Comparison of ENCODE assay signal across 21 mouse cellular contexts in the genomic region with DNA sequence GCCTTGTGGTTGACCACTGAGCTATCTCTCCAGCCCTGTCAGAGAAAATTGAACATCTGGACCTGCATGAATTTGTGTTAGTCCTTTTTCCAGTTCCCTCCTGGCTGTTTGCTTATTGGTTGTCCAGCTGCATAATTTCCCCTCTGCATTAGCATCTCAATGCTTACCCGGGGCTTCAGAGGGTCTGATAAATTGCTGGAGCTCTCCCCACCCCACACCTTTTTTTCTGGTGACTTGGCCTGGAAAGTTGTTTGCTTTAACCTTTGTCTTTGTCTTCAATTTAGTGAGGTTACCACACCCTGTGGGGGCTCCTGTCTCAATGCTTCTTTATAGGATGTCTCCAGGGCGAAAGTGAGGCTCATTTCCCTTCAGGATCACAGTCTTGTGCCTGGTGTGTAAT. TPM values are rescaled to one million over a fixed set of nuclear protein-coding genes. Genes with fewer than 3 reads are reported as not detected.
DNase-seq lines count a peak whose midpoint lies in the region; ATAC-seq and TF ChIP-seq lines count a peak whose summit lies in the region.
"Had no signal": no experiment of that assay in that cellular context is flagged by ENCODE, and none has a peak within 500 bp of the region (broad histone marks: within the 10 kb centered on the region; RNA-seq: fewer than 3 reads in every experiment).

No protein-coding gene starts in this region.

- no peak overlapping the region for H3K4me2 ChIP-seq in limb, embryonic 15.5 days
- no peak overlapping the region for H3K4me2 ChIP-seq in liver, embryonic 16.5 days (ENCODE audit: low read depth, low read length)
- H3K4me2 ChIP-seq: embryonic facial prominence, embryonic 15.5 days; forebrain, embryonic 13.5 days; intestine, embryonic 15.5 days; kidney, embryonic 15.5 days; limb, embryonic 13.5 days had no signal

- peaks cover 18% of the 10 kb centered on the region for H3K4me1 ChIP-seq in limb, embryonic 15.5 days
- H3K4me1 ChIP-seq in limb, embryonic 10.5 days: peaks cover 11% of the 10 kb centered on the region
- H3K4me1 ChIP-seq in ES-Bruce4 (ENCODE audit: control insufficient read depth, insufficient read depth, low read length) (peaks cover 5% of the 10 kb centered on the region), ES-E14 (ENCODE audit: control insufficient read depth in 2 of 2, insufficient read depth in 2 of 2, low read length in 2 of 2, poor library complexity in 1 of 2) (peaks cover 16 to 21% of the 10 kb centered on the region in 2 experiments)
- H3K4me1 ChIP-seq in liver, embryonic 16.5 days (ENCODE audit: control insufficient read depth, low read depth, low read length): peaks cover 47% of the 10 kb centered on the region

- 0 out of 2 replicates have a peak, but pooled peaks have one; percentile 53 for TF ChIP-seq EP300 in ES-Bruce4 (IDR thresholded peaks at IDR 0.05; ENCODE audit: insufficient read depth, low read depth, low read length)

- H3K9me3 ChIP-seq in limb, embryonic 15.5 days: no peaks in the 10 kb centered on the region
- no peaks in the 10 kb centered on the region for H3K9me3 ChIP-seq in limb, embryonic 10.5 days (replicated peaks)
- no peaks in the 10 kb centered on the region for H3K9me3 ChIP-seq in ES-Bruce4 (replicated peaks; ENCODE audit: control insufficient read depth, insufficient read depth, low read length, poor library complexity, severe bottlenecking)
- H3K9me3 ChIP-seq in ES-E14 (ENCODE audit: control insufficient read depth, insufficient read depth, low read depth, low read length): no peaks in the 10 kb centered on the region
- no peaks in the 10 kb centered on the region for H3K9me3 ChIP-seq in liver, embryonic 16.5 days (replicated peaks; ENCODE audit: control insufficient read depth, low read length)
- H3K9me3 ChIP-seq: embryonic facial prominence, embryonic 15.5 days; forebrain, embryonic 13.5 days; intestine, embryonic 15.5 days; kidney, embryonic 15.5 days; limb, embryonic 13.5 days had no signal

- DNase-seq in limb, embryonic 10.5 days (ENCODE audit: low spot score): no peak
- DNase-seq in ES-E14 (ENCODE audit: low read depth, low spot score): peak; percentile 70
- DNase-seq in frontal cortex, postnatal 25 days (ENCODE audit: low spot score in 2 of 2): no peak
- no peak for DNase-seq in kidney, postnatal 4 days
- DNase-seq: cerebellum, adult 11 months; gastrocnemius, adult 2 months; heart, postnatal 36 days; lung, postnatal 10 days; midbrain, embryonic 14.5 days; right cerebral cortex, postnatal 25 days; thymus, adult 2 months had no signal

- H3K27me3 ChIP-seq in limb, embryonic 15.5 days: no peaks in the 10 kb centered on the region
- no peaks in the 10 kb centered on the region for H3K27me3 ChIP-seq in limb, embryonic 10.5 days (ENCODE audit: low read depth, poor library complexity, severe bottlenecking)
- H3K27me3 ChIP-seq in ES-Bruce4 (ENCODE audit: control insufficient read depth, insufficient read depth, low read length, poor library complexity, severe bottlenecking): no peaks in the 10 kb centered on the region
- H3K27me3 ChIP-seq in liver, embryonic 16.5 days (ENCODE audit: control insufficient read depth, insufficient read depth, low read depth, low read length): no peaks in the 10 kb centered on the region
- H3K27me3 ChIP-seq: embryonic facial prominence, embryonic 15.5 days; forebrain, embryonic 13.5 days; intestine, embryonic 15.5 days; kidney, embryonic 15.5 days; limb, embryonic 13.5 days had no signal

- WGBS in limb, embryonic 15.5 days: 44% methylated on average over 2 of the region's 2 CpGs
- WGBS in limb, embryonic 10.5 days: 52% methylated on average over 2 of the region's 2 CpGs
- WGBS in liver, embryonic 16.5 days (ENCODE audit: insufficient replicate concordance): 59% methylated on average over 2 of the region's 2 CpGs

- peak overlapping the region; percentile 22; the same call in 1 of the 2 replicates for H3K27ac ChIP-seq in limb, embryonic 15.5 days
- no peak overlapping the region for H3K27ac ChIP-seq in limb, embryonic 10.5 days
- H3K27ac ChIP-seq in ES-Bruce4 (ENCODE audit: insufficient read depth, low read length) (peak overlapping the region; percentile 91), ES-E14 (ENCODE audit: insufficient read depth, low read depth, low read length, poor library complexity, severe bottlenecking) (peak overlapping the region; percentile 93; the same call in 1 of the 2 replicates)
- peak overlapping the region; percentile 99 for H3K27ac ChIP-seq in liver, embryonic 16.5 days (ENCODE audit: low read length)
- H3K27ac ChIP-seq: embryonic facial prominence, embryonic 15.5 days; forebrain, embryonic 13.5 days; gastrocnemius, adult 2 months; intestine, embryonic 15.5 days; kidney, embryonic 15.5 days; limb, embryonic 13.5 days had no signal

- H3K36me3 ChIP-seq in limb, embryonic 15.5 days: 0 out of 2 replicates have a peak, but pooled peaks cover 2% of the 10 kb centered on the region
- no peaks in the 10 kb centered on the region for H3K36me3 ChIP-seq in limb, embryonic 10.5 days
- H3K36me3 ChIP-seq in ES-Bruce4 (ENCODE audit: control insufficient read depth, insufficient read depth, low read length, poor library complexity, severe bottlenecking) (peaks cover 9% of the 10 kb centered on the region), ES-E14 (ENCODE audit: control insufficient read depth, insufficient read depth, low read length, poor library complexity, severe bottlenecking) (peaks cover 8% of the 10 kb centered on the region)
- H3K36me3 ChIP-seq in liver, embryonic 16.5 days (ENCODE audit: control insufficient read depth, insufficient read depth): peaks cover 9% of the 10 kb centered on the region
- H3K36me3 ChIP-seq: intestine, embryonic 15.5 days; kidney, embryonic 15.5 days had no signal

- TF ChIP-seq POLR2A in ES-Bruce4 (IDR thresholded peaks at IDR 0.05; ENCODE audit: insufficient read depth, low read length): no peak

- H3K4me3 ChIP-seq in limb, embryonic 15.5 days: no peak overlapping the region
- no peak overlapping the region for H3K4me3 ChIP-seq in limb, embryonic 10.5 days
- H3K4me3 ChIP-seq in ES-Bruce4 (ENCODE audit: low read depth, low read length): no peak overlapping the region
- peak overlapping the region; percentile 33 to 49; a peak in 3 of 4 replicates for H3K4me3 ChIP-seq in ES-E14 (ENCODE audit: insufficient read depth in 1 of 2, low read depth in 1 of 2, low read length in 2 of 2, poor library complexity in 1 of 2, severe bottlenecking in 1 of 2)
- no peak overlapping the region for H3K4me3 ChIP-seq in liver, embryonic 16.5 days (ENCODE audit: low read depth, low read length)
- H3K4me3 ChIP-seq: embryonic facial prominence, embryonic 15.5 days; forebrain, embryonic 13.5 days; gastrocnemius, adult 2 months; intestine, embryonic 15.5 days; kidney, embryonic 15.5 days; limb, embryonic 13.5 days had no signal

- no peak for TF ChIP-seq CTCF in ES-Bruce4 (IDR thresholded peaks at IDR 0.05; ENCODE audit: low read depth, low read length)

- in situ Hi-C loops in ES-E14 (cut with MboI; ENCODE audit: low sequenced_read_pairs in 2 of 2, unreplicated experiment in 2 of 2): no loop called here

- no peak for ATAC-seq in limb, embryonic 15.5 days (ENCODE audit: insufficient number of reproducible peaks, low FRiP score, low TSS enrichment, low read depth)
- no peak for ATAC-seq in liver, embryonic 16.5 days (ENCODE audit: low read depth)
- ATAC-seq: CD4-positive, CD25-positive, alpha-beta regulatory T cell, adult 4 months; forebrain, embryonic 13.5 days; intestine, embryonic 15.5 days had no signal

- H3K9ac ChIP-seq in limb, embryonic 15.5 days: no peak overlapping the region
- H3K9ac ChIP-seq in ES-Bruce4 (ENCODE audit: low read depth, poor library complexity, severe bottlenecking) (no peak overlapping the region), ES-E14 (ENCODE audit: insufficient read depth, low read depth, low read length, poor library complexity, severe bottlenecking) (no peak overlapping the region)
- H3K9ac ChIP-seq in liver, embryonic 16.5 days (ENCODE audit: low read depth, low read length): no peak overlapping the region
- H3K9ac ChIP-seq: embryonic facial prominence, embryonic 15.5 days; forebrain, embryonic 13.5 days; intestine, embryonic 15.5 days; kidney, embryonic 15.5 days; limb, embryonic 13.5 days had no signal

TF ChIP-seq in ES-E14, 5 proteins besides CTCF, POLR2A, EP300 and RAD21:
- TF ChIP-seq MAFK (IDR thresholded peaks at IDR 0.05; ENCODE audit: insufficient read depth, low read depth, low read length): no peak
- no peak for TF ChIP-seq ZC3H11A (IDR thresholded peaks at IDR 0.05; ENCODE audit: borderline replicate concordance, low read depth, low read length)
- peak; percentile 60; the same call in 1 of the 2 replicates for TF ChIP-seq ZNF384 (IDR thresholded peaks at IDR 0.05; ENCODE audit: low read depth, low read length)
- no peak for TF ChIP-seq CHD2 (IDR thresholded peaks at IDR 0.05; ENCODE audit: low read depth, low read length)
- TF ChIP-seq HCFC1 (IDR thresholded peaks at IDR 0.05; ENCODE audit: borderline replicate concordance, insufficient read depth, low read length): no peak

RNA-seq across cellular contexts. Expression of gene Dennd2c, which starts 24.8 kb away (rescaled TPM):
- 16.3 and 16.7 TPM in 2 replicates for polyA plus RNA-seq in limb, embryonic 15.5 days (2015; fragmentation: Nextera tagmentation; extraction: Ambion mirVana)
- 1.7 and 3.1 TPM in 2 replicates for polyA plus RNA-seq in limb, embryonic 10.5 days (2016; fragmentation: Nextera tagmentation; extraction: Ambion mirVana)
- polyA plus RNA-seq in ES-Bruce4 (2011; ENCODE audit: insufficient read depth, insufficient read length, low read depth, missing spikeins): 22.4 and 22.9 TPM in 2 replicates
- total RNA-seq in ES-E14 (2012; rRNA removed): 29.9 and 39.2 TPM in 2 replicates
- polyA plus RNA-seq in liver, embryonic 16.5 days (2015; fragmentation: Nextera tagmentation; extraction: Ambion mirVana): 7.6 and 7.8 TPM in 2 replicates

RNA-seq across cellular contexts. Expression of gene Bcas2, which starts 44.3 kb away (rescaled TPM):
- polyA plus RNA-seq in limb, embryonic 15.5 days (2015; fragmentation: Nextera tagmentation; extraction: Ambion mirVana): 180 and 186 TPM in 2 replicates
- polyA plus RNA-seq in limb, embryonic 10.5 days (2016; fragmentation: Nextera tagmentation; extraction: Ambion mirVana): 234 and 238 TPM in 2 replicates
- polyA plus RNA-seq in ES-Bruce4 (2011; ENCODE audit: insufficient read depth, insufficient read length, low read depth, missing spikeins): 186 and 192 TPM in 2 replicates
- 86.4 and 102 TPM in 2 replicates for total RNA-seq in ES-E14 (2012; rRNA removed)
- 117 and 129 TPM in 2 replicates for polyA plus RNA-seq in liver, embryonic 16.5 days (2015; fragmentation: Nextera tagmentation; extraction: Ambion mirVana)

RNA-seq across cellular contexts. Expression of gene Ampd1, which starts 53.4 kb away (rescaled TPM):
- polyA plus RNA-seq in limb, embryonic 15.5 days (2015; fragmentation: Nextera tagmentation; extraction: Ambion mirVana): 6.2 and 20.5 TPM in 2 replicates
- polyA plus RNA-seq in limb, embryonic 10.5 days (2016; fragmentation: Nextera tagmentation; extraction: Ambion mirVana): 0.10 TPM in 1 of 2 replicates, not detected in the other
- polyA plus RNA-seq in ES-Bruce4 (2011; ENCODE audit: insufficient read depth, insufficient read length, low read depth, missing spikeins): 0.85 TPM in 1 of 2 replicates, not detected in the other
- total RNA-seq in ES-E14 (2012; rRNA removed): 0.26 and 0.49 TPM in 2 replicates
- polyA plus RNA-seq in liver, embryonic 16.5 days (2015; fragmentation: Nextera tagmentation; extraction: Ambion mirVana): 0.40 and 1.6 TPM in 2 replicates
- total RNA-seq: heart, postnatal 36 days; layer of hippocampus, adult 18-20 months had no signal
- polyA plus RNA-seq: forebrain, embryonic 13.5 days; midbrain, embryonic 14.5 days had no signal

Comparison
In these comparisons a context has a peak if more than half of its experiments do, and no peak if none do; other contexts are left out.
1. H3K4me3 ChIP-seq: peak in ES-E14 (2 of 2); none in limb, embryonic 15.5 days (single experiment), limb, embryonic 10.5 days (single experiment), ES-Bruce4 (single experiment) and liver, embryonic 16.5 days (single experiment).